Mouse (Mus musculus): ENCODE data around the gene Olfr975. TPM values are rescaled to one million over a fixed set of nuclear protein-coding genes. Genes with fewer than 3 reads are reported as not detected.

Gene Olfr975
- polyA plus RNA-seq, 1 experiment from 2014 or later, result not detected

- DNase-seq (ENCODE audit: low spot score) (no peak), ATAC-seq (ENCODE audit: insufficient read depth, low FRiP score, low TSS enrichment) (no peak)
- H3K4me3 ChIP-seq (ENCODE audit: low read depth, low read length), result no peak overlapping the region
- no peak overlapping the region for H3K27ac ChIP-seq (ENCODE audit: low read depth, low read length)
- no peaks in the 10 kb centered on the region for H3K36me3 ChIP-seq (ENCODE audit: control insufficient read depth, insufficient read depth, low read length)
- H3K27me3 ChIP-seq (ENCODE audit: control insufficient read depth, insufficient read depth, low read length), result no peaks in the 10 kb centered on the region
- H3K4me2 ChIP-seq (ENCODE audit: low read depth), result no peak overlapping the region
- no peak overlapping the region for H3K9ac ChIP-seq (ENCODE audit: low read length)
- no peaks in the 10 kb centered on the region for H3K4me1 ChIP-seq (ENCODE audit: control insufficient read depth, insufficient read depth, low read length)
- H3K9me3 ChIP-seq (ENCODE audit: control insufficient read depth, low read length), result no peaks in the 10 kb centered on the region
- 80% methylated on average over 6 of the region's 6 CpGs for WGBS
Observed at GRCm38 (mm10) chr9:39905106-39905505, 46.7 kb downstream of the Olfr975 start.

Other genes with a start within 250 kb of the Olfr975 start
- gene Olfr149, start 244.9 kb downstream of the Olfr975 start, polyA plus RNA-seq (2014; fragmentation: Nextera tagmentation; extraction: Ambion mirVana), result not detected in 2 replicates
- not detected in 2 replicates for gene Olfr965, start 240.7 kb downstream of the Olfr975 start, polyA plus RNA-seq (2014; fragmentation: Nextera tagmentation; extraction: Ambion mirVana)
- gene Olfr150, start 221.1 kb downstream of the Olfr975 start, polyA plus RNA-seq (2014; fragmentation: Nextera tagmentation; extraction: Ambion mirVana), result not detected in 2 replicates
- gene Olfr967, start 205.8 kb downstream of the Olfr975 start, polyA plus RNA-seq (2014; fragmentation: Nextera tagmentation; extraction: Ambion mirVana), result not detected in 2 replicates
- not detected in 2 replicates for gene Olfr968, start 168.8 kb downstream of the Olfr975 start, polyA plus RNA-seq (2014; fragmentation: Nextera tagmentation; extraction: Ambion mirVana)
- gene Olfr969, start 161.1 kb downstream of the Olfr975 start, polyA plus RNA-seq (2014; fragmentation: Nextera tagmentation; extraction: Ambion mirVana), result not detected in 2 replicates
- gene Olfr970, start 143.2 kb downstream of the Olfr975 start, polyA plus RNA-seq (2014; fragmentation: Nextera tagmentation; extraction: Ambion mirVana), result not detected in 2 replicates
- not detected in 2 replicates for gene Olfr971, start 115.2 kb downstream of the Olfr975 start, polyA plus RNA-seq (2014; fragmentation: Nextera tagmentation; extraction: Ambion mirVana)
- not detected in 2 replicates for gene Olfr972, start 85.6 kb downstream of the Olfr975 start, polyA plus RNA-seq (2014; fragmentation: Nextera tagmentation; extraction: Ambion mirVana)
- gene Olfr229, start 44.7 kb downstream of the Olfr975 start, polyA plus RNA-seq (2014; fragmentation: Nextera tagmentation; extraction: Ambion mirVana), result not detected in 2 replicates
- gene Olfr974, start 14.5 kb downstream of the Olfr975 start, polyA plus RNA-seq (2014; fragmentation: Nextera tagmentation; extraction: Ambion mirVana), result not detected in 2 replicates
- gene Olfr976, start 9.1 kb upstream of the Olfr975 start, polyA plus RNA-seq (2014; fragmentation: Nextera tagmentation; extraction: Ambion mirVana), result not detected in 2 replicates
- not detected in 2 replicates for gene Olfr978, start 40.1 kb upstream of the Olfr975 start, polyA plus RNA-seq (2014; fragmentation: Nextera tagmentation; extraction: Ambion mirVana)
- not detected in 2 replicates for gene Olfr979, start 51.4 kb upstream of the Olfr975 start, polyA plus RNA-seq (2014; fragmentation: Nextera tagmentation; extraction: Ambion mirVana)
- not detected in 2 replicates for gene Olfr980, start 57.5 kb upstream of the Olfr975 start, polyA plus RNA-seq (2014; fragmentation: Nextera tagmentation; extraction: Ambion mirVana)
- gene Olfr981, start 69.4 kb upstream of the Olfr975 start, polyA plus RNA-seq (2014; fragmentation: Nextera tagmentation; extraction: Ambion mirVana), result not detected in 2 replicates
- gene Olfr982, start 121.8 kb upstream of the Olfr975 start, polyA plus RNA-seq (2014; fragmentation: Nextera tagmentation; extraction: Ambion mirVana), result not detected in 2 replicates
- gene Olfr983, start 141.5 kb upstream of the Olfr975 start, polyA plus RNA-seq (2014; fragmentation: Nextera tagmentation; extraction: Ambion mirVana), result not detected in 2 replicates
- not detected in 2 replicates for gene Olfr984, start 162.2 kb upstream of the Olfr975 start, polyA plus RNA-seq (2014; fragmentation: Nextera tagmentation; extraction: Ambion mirVana)
- not detected in 2 replicates for gene Olfr985, start 178.1 kb upstream of the Olfr975 start, polyA plus RNA-seq (2014; fragmentation: Nextera tagmentation; extraction: Ambion mirVana)
- not detected in 2 replicates for gene Tmem225, start 196.1 kb upstream of the Olfr975 start, polyA plus RNA-seq (2014; fragmentation: Nextera tagmentation; extraction: Ambion mirVana)
- not detected in 2 replicates for gene Olfr986, start 228.9 kb upstream of the Olfr975 start, polyA plus RNA-seq (2014; fragmentation: Nextera tagmentation; extraction: Ambion mirVana)
- 6.8 and 6.9 TPM in 2 replicates for gene Zfp202, start 240.3 kb upstream of the Olfr975 start, polyA plus RNA-seq (2014; fragmentation: Nextera tagmentation; extraction: Ambion mirVana)

Data from neural tube, embryonic 11.5 days (tissue).